Mouse (Mus musculus): Measurements from ENCODE around the gene Gpr39.

DNA sequence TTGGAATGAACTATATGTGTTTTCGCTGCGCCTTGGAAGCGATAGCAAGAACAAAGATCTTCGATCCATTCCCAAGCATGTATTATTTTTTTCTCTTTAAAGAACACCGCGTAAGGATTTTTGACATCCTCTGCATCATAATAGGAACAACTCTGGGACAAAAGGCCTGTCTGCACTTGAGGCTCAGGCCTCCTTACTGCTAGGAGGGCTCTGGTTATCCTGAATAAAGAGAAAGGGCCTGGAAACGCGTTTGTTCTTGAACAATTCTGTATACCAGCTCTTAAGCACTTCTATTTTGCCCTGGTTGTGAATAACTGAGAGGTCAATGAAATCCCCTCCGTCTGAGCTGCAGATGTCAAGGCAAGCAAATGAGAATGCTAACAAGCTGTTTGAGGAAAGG, 216.4 kb downstream of the Gpr39 start:
- TF ChIP-seq EP300 (optimal IDR thresholded peaks at IDR 0.05) (no peak), CTCF (IDR thresholded peaks at IDR 0.05; ENCODE audit: low read depth) (no peak)

Measured in stomach, postnatal 0 days (tissue).